Mouse (Mus musculus) neural tube, embryonic 14.5 days (tissue): ENCODE results near the gene Dapk2. TPM values are rescaled to one million over a fixed set of nuclear protein-coding genes. Genes with fewer than 3 reads are reported as not detected.

Experiments used
- ATAC-seq: fragments of 200-750 bp; cut with Nextera tagmentation; 2 replicates; pipeline ENCODE4 v1.8.0; 2017; ENCODE audit warnings: low read depth, mild to moderate bottlenecking, moderate TSS enrichment, moderate library complexity
- H3K27ac ChIP-seq: fragments of 300-500 bp; sonication (generic); 2 replicates; pipeline ENCODE4 v1.5.1; 2014; ENCODE audit warnings: low read depth, mild to moderate bottlenecking, control low read depth, low read length, moderate library complexity, mixed read lengths
- H3K27me3 ChIP-seq: fragments of 300-500 bp; sonication (generic); 2 replicates; pipeline ENCODE4 v1.6.1; 2014; ENCODE audit warnings: low read length; ENCODE audit not compliant: control insufficient read depth, insufficient read depth
- H3K36me3 ChIP-seq: fragments of 300-500 bp; sonication (generic); 2 replicates; pipeline ENCODE4 v1.6.1; 2014; ENCODE audit warnings: low read length, mixed read lengths; ENCODE audit not compliant: control insufficient read depth, insufficient read depth
- H3K4me1 ChIP-seq: fragments of 300-500 bp; sonication (generic); 2 replicates; pipeline ENCODE4 v1.6.1; 2014; ENCODE audit warnings: low read length; ENCODE audit not compliant: control insufficient read depth, insufficient read depth
- H3K4me2 ChIP-seq: fragments of 300-500 bp; sonication (generic); 2 replicates; pipeline ENCODE4 v1.6.1; 2014; ENCODE audit warnings: mild to moderate bottlenecking, low read depth, low read length, control low read depth
- H3K4me3 ChIP-seq: fragments of 300-500 bp; sonication (generic); 2 replicates; pipeline ENCODE4 v1.5.1; 2014; ENCODE audit warnings: low read depth, low read length, control low read depth, mixed read lengths
- H3K9ac ChIP-seq: fragments of 300-500 bp; sonication (generic); replicated peaks from 2 replicates; pipeline ENCODE4 v1.6.1; 2014; ENCODE audit warnings: low read depth, mild to moderate bottlenecking, control low read depth, low read length, mixed read lengths
- H3K9me3 ChIP-seq: fragments of 300-500 bp; sonication (generic); 2 replicates; pipeline ENCODE4 v1.6.1; 2016; ENCODE audit warnings: low read length; ENCODE audit not compliant: control insufficient read depth
- WGBS: fragments of 180-500 bp; shearing (Covaris S2); extraction: QIAGEN DNeasy Blood & Tissue Kit; methylation state at CpG from one replicate; pipeline ENCODE4 v1.1.7; 2014; 5-methylcytosine and 5-hydroxymethylcytosine counted together
- polyA plus RNA-seq: library from polyadenylated mRNA; unstranded; fragments of >200 nt; fragmentation: Nextera tagmentation; extraction: Ambion mirVana; gene quantifications from 2 replicates; pipeline ENCODE4 v1.2.1, GENCODE M21; 2014

The Dapk2 gene
- polyA plus RNA-seq, 1 experiment from 2014 or later, result 0.25 TPM

- no peak overlapping the region for H3K27ac ChIP-seq
- no peaks in the 10 kb centered on the region for H3K9me3 ChIP-seq
- no peaks in the 10 kb centered on the region for H3K36me3 ChIP-seq
- no peak overlapping the region for H3K9ac ChIP-seq
- H3K4me2 ChIP-seq, result no peak overlapping the region
- no peak overlapping the region for H3K4me3 ChIP-seq
- no peaks in the 10 kb centered on the region for H3K27me3 ChIP-seq
- H3K4me1 ChIP-seq, result peaks cover 24% of the 10 kb centered on the region
- ATAC-seq, result no peak
Observed at GRCm38 (mm10) chr9:66121421-66121820, 36.6 kb upstream of the Dapk2 start.

DNA sequence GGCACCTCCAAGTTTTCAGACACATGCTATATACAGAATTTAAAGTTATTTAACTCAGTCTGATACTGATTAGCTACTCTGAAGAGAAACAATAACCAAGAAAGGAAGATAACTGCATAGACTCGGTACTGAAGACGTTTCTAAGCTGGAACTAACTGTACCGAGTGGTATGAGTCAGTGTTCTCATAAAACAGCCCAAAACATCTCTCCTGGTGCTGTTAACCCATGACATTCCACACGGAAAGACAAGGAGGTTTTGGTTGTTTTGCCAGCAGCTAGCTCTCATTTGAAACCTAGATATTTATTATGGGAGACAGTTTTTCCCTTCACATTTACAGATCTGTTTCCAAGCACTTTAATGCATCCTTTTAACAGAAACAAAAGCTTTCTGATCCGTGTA lies 34.4 kb upstream of the Dapk2 start:
- Histone ChIP-seq H3K4me1 (peaks cover 29% of the 10 kb centered on the region), H3K9me3 (no peaks in the 10 kb centered on the region), H3K4me3 (peak overlapping the region; percentile 81), H3K9ac (peak overlapping the region; percentile 83), H3K36me3 (no peaks in the 10 kb centered on the region), H3K27ac (peak overlapping the region; percentile 92), H3K4me2 (peak overlapping the region; percentile 83), H3K27me3 (no peaks in the 10 kb centered on the region)
- no peak for ATAC-seq
- 4% methylated on average over 5 of the region's 5 CpGs for WGBS

GRCm38 (mm10) chr9:66124111-66124531 lies 33.9 kb upstream of the Dapk2 start:
- Histone ChIP-seq H3K4me1 (peaks cover 29% of the 10 kb centered on the region), H3K9me3 (no peaks in the 10 kb centered on the region), H3K27me3 (no peaks in the 10 kb centered on the region), H3K9ac (peak overlapping the region; percentile 83), H3K4me2 (peak overlapping the region; percentile 83), H3K4me3 (peak overlapping the region; percentile 81), H3K36me3 (no peaks in the 10 kb centered on the region), H3K27ac (peak overlapping the region; percentile 92)
- WGBS, result 2% methylated on average over 12 of the region's 12 CpGs
- peak; percentile 32; the same call in 1 of the 2 replicates for ATAC-seq

DNA sequence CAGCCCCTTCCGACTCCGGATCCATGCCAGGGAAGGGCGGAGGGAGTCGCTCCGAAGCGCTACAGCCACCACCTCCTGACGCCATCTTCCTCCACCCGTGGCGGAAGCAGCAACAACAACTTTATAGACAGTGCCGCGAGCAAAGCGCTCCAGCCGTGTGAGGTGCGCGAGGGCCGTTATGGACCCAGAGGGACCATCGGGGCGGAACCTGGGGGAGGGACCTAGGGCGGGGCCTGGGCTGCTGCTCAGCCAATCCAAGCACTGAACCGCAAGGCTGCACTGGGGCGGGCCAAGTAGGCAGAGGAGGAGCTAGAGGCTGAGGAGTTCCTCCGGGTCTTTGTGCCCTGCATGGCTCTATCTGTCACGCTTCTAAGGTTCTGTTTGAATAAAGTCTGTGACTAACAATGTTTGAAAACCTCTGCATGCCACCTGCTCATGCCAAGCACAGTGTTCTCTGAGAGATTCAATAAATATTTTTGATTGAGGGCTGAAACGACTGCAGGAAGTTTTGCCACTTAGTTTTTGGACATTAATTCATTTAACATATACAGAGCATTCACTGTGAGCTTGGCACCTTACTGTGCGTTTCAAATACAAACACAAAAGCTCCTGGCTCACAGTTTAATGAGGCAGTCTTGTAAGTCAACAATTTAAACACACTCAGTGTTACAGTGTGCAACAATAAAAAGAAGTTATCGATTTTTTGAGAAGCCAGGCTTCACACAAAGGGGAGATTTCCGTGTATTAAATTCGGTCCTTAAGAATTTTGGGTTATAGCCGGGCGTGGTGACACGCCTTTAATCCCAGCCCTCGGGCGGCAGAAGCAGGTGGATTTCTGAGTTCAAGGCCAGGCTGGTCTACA lies 33.1 kb upstream of the Dapk2 start:
- Histone ChIP-seq H3K9me3 (no peaks in the 10 kb centered on the region), H3K27ac (peak overlapping the region; percentile 92), H3K36me3 (no peaks in the 10 kb centered on the region), H3K4me3 (peak overlapping the region; percentile 81), H3K4me2 (peak overlapping the region; percentile 83), H3K9ac (peak overlapping the region; percentile 83), H3K27me3 (no peaks in the 10 kb centered on the region), H3K4me1 (peaks cover 29% of the 10 kb centered on the region)
- peak; percentile 98 for ATAC-seq
- WGBS, result 10% methylated on average over 33 of the region's 33 CpGs

GRCm38 (mm10) chr9:66125543-66126455 lies 32.2 kb upstream of the Dapk2 start:
- ATAC-seq, result no peak
- no peak overlapping the region; the same call in 1 of the 2 replicates for H3K27ac ChIP-seq
- H3K4me3 ChIP-seq, result peak overlapping the region; percentile 44
- no peaks in the 10 kb centered on the region for H3K36me3 ChIP-seq
- H3K4me1 ChIP-seq, result peaks cover 29% of the 10 kb centered on the region
- 53% methylated on average over 12 of the region's 12 CpGs for WGBS
- H3K4me2 ChIP-seq, result peak overlapping the region; percentile 75
- H3K9ac ChIP-seq, result no peak overlapping the region
- no peaks in the 10 kb centered on the region for H3K27me3 ChIP-seq
- no peaks in the 10 kb centered on the region for H3K9me3 ChIP-seq

GRCm38 (mm10) chr9:66126456-66127192 lies 31.4 kb upstream of the Dapk2 start, which contains the start of the genes Snx1 and Ciao2a:
Snx1 (minus strand) TSS chr9:66126587.
Ciao2a (plus strand) TSS chr9:66126611.
- Histone ChIP-seq H3K36me3 (no peaks in the 10 kb centered on the region), H3K27ac (peak within 1 kb of the TSS; percentile 40; the same call in 1 of the 2 replicates), H3K27me3 (no peaks in the 10 kb centered on the region), H3K4me3 (peak within 1 kb of the TSS; percentile 44), H3K9ac (peak within 1 kb of the TSS; percentile 46), H3K4me1 (peaks cover 23% of the 10 kb centered on the region), H3K9me3 (no peaks in the 10 kb centered on the region), H3K4me2 (peak within 1 kb of the TSS; percentile 75)
- WGBS, result 1% methylated on average over 34 of the region's 34 CpGs
- peak; percentile 71 for ATAC-seq

DNA sequence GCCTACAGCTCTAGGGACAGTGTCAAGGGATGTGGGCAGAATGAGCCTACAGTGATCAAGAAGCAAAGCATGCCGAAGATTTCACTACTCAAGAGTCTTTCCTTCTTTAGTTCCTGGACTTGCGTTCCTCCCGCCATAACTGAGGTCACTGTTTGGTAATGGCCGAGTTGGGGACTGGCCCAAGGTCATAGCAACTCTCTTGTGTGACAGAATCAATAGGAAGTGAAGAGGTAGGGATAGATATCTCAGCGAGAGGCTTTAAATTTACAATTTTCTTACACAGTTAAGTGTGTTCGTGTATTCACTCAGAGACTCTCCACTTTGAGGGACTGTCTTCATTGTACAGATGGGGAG lies 30.9 kb upstream of the Dapk2 start:
- no peak for ATAC-seq
- no peaks in the 10 kb centered on the region for H3K9me3 ChIP-seq
- H3K4me1 ChIP-seq, result peaks cover 23% of the 10 kb centered on the region
- peak overlapping the region; percentile 44 for H3K4me3 ChIP-seq
- peak overlapping the region; percentile 75 for H3K4me2 ChIP-seq
- WGBS, result 46% methylated on average over 6 of the region's 6 CpGs
- peak overlapping the region; percentile 40; the same call in 1 of the 2 replicates for H3K27ac ChIP-seq
- no peaks in the 10 kb centered on the region for H3K36me3 ChIP-seq
- H3K27me3 ChIP-seq, result no peaks in the 10 kb centered on the region
- H3K9ac ChIP-seq, result peak overlapping the region; percentile 46

DNA sequence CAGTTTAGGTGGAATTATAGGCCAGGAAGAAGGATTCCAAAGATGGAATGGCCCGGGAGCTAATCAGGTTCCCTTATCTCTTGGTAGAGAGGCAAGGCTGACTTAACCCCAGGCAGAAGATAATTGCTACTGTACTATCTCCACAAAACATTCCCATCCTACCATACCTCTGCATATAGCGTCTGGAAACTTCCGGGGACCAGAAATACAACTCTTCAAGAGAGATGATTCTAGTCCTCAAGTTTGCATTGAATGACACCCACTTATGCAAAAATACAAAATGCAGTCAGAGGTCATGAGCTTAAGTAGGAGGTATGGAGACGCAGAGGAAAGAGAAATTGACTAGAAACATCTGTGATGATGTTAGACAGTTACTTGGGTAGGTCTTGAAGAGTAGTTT lies 30.1 kb upstream of the Dapk2 start:
- ATAC-seq, result no peak
- H3K4me2 ChIP-seq, result peak overlapping the region; percentile 75; the same call in 1 of the 2 replicates
- H3K9me3 ChIP-seq, result no peaks in the 10 kb centered on the region
- no peaks in the 10 kb centered on the region; the same call in 1 of the 2 replicates for H3K36me3 ChIP-seq
- H3K27me3 ChIP-seq, result no peaks in the 10 kb centered on the region
- H3K4me3 ChIP-seq, result no peak overlapping the region
- 96% methylated on average over 4 of the region's 4 CpGs for WGBS
- H3K4me1 ChIP-seq, result peaks cover 21% of the 10 kb centered on the region
- H3K27ac ChIP-seq, result no peak overlapping the region
- H3K9ac ChIP-seq, result no peak overlapping the region
